Mouse (Mus musculus): Measurements from ENCODE around the gene Tspan18. TPM values are rescaled to one million over a fixed set of nuclear protein-coding genes. Genes with fewer than 3 reads are reported as not detected.

Tspan18 gene
- polyA plus RNA-seq, 1 experiment from 2014 or later, result 30.3 TPM

GRCm38 (mm10) chr2:93332277-93332676 is 2.0 kb downstream of the Tspan18 start:
- Histone ChIP-seq H3K4me1 (ENCODE audit: control insufficient read depth, insufficient read depth, low read length) (0 out of 2 replicates have a peak, but pooled peaks cover 6% of the 10 kb centered on the region), H3K9me3 (ENCODE audit: control insufficient read depth, low read depth, low read length) (no peaks in the 10 kb centered on the region), H3K4me2 (replicated peaks; ENCODE audit: low read depth, low read length) (peak overlapping the region; percentile 96; the same call in 1 of the 2 replicates), H3K27ac (ENCODE audit: low read length) (no peak overlapping the region), H3K27me3 (ENCODE audit: control insufficient read depth, insufficient read depth, low read length) (no peaks in the 10 kb centered on the region), H3K9ac (replicated peaks; ENCODE audit: low read depth, low read length) (no peak overlapping the region), H3K36me3 (ENCODE audit: control insufficient read depth, insufficient read depth, low read length) (no peaks in the 10 kb centered on the region), H3K4me3 (ENCODE audit: low read depth, low read length) (peak overlapping the region; percentile 69; the same call in 1 of the 2 replicates)
- 59% methylated on average over 4 of the region's 4 CpGs for WGBS
- no peak for ATAC-seq (ENCODE audit: insufficient number of reproducible peaks, insufficient read depth, low FRiP score, low read depth)

GRCm38 (mm10) chr2:93331121-93331520 is 3.2 kb downstream of the Tspan18 start:
- no peak overlapping the region for H3K27ac ChIP-seq (ENCODE audit: low read length)
- 86% methylated on average over 6 of the region's 6 CpGs for WGBS
- H3K4me1 ChIP-seq (ENCODE audit: control insufficient read depth, insufficient read depth, low read length), result 0 out of 2 replicates have a peak, but pooled peaks cover 3% of the 10 kb centered on the region
- no peaks in the 10 kb centered on the region for H3K36me3 ChIP-seq (ENCODE audit: control insufficient read depth, insufficient read depth, low read length)
- H3K27me3 ChIP-seq (ENCODE audit: control insufficient read depth, insufficient read depth, low read length), result no peaks in the 10 kb centered on the region
- ATAC-seq (ENCODE audit: insufficient number of reproducible peaks, insufficient read depth, low FRiP score, low read depth), result no peak
- no peak overlapping the region for H3K4me3 ChIP-seq (ENCODE audit: low read depth, low read length)
- H3K9me3 ChIP-seq (ENCODE audit: control insufficient read depth, low read depth, low read length), result no peaks in the 10 kb centered on the region
- no peak overlapping the region for H3K9ac ChIP-seq (replicated peaks; ENCODE audit: low read depth, low read length)
- no peak overlapping the region for H3K4me2 ChIP-seq (replicated peaks; ENCODE audit: low read depth, low read length)

GRCm38 (mm10) chr2:93329120-93329519 is 5.2 kb downstream of the Tspan18 start:
- Histone ChIP-seq H3K27ac (ENCODE audit: low read length) (no peak overlapping the region), H3K4me2 (replicated peaks; ENCODE audit: low read depth, low read length) (no peak overlapping the region), H3K9me3 (ENCODE audit: control insufficient read depth, low read depth, low read length) (no peaks in the 10 kb centered on the region), H3K4me1 (ENCODE audit: control insufficient read depth, insufficient read depth, low read length) (peaks cover 13% of the 10 kb centered on the region; the same call in 1 of the 2 replicates), H3K27me3 (ENCODE audit: control insufficient read depth, insufficient read depth, low read length) (no peaks in the 10 kb centered on the region), H3K9ac (replicated peaks; ENCODE audit: low read depth, low read length) (no peak overlapping the region), H3K36me3 (ENCODE audit: control insufficient read depth, insufficient read depth, low read length) (no peaks in the 10 kb centered on the region), H3K4me3 (ENCODE audit: low read depth, low read length) (no peak overlapping the region)
- 77% methylated on average over 4 of the region's 4 CpGs for WGBS
- ATAC-seq (ENCODE audit: insufficient number of reproducible peaks, insufficient read depth, low FRiP score, low read depth), result no peak

GRCm38 (mm10) chr2:93327915-93328555 is 6.3 kb downstream of the Tspan18 start:
- Histone ChIP-seq H3K36me3 (ENCODE audit: control insufficient read depth, insufficient read depth, low read length) (no peaks in the 10 kb centered on the region), H3K27ac (ENCODE audit: low read length) (no peak overlapping the region), H3K9me3 (ENCODE audit: control insufficient read depth, low read depth, low read length) (no peaks in the 10 kb centered on the region), H3K4me2 (replicated peaks; ENCODE audit: low read depth, low read length) (no peak overlapping the region), H3K27me3 (ENCODE audit: control insufficient read depth, insufficient read depth, low read length) (no peaks in the 10 kb centered on the region), H3K9ac (replicated peaks; ENCODE audit: low read depth, low read length) (no peak overlapping the region), H3K4me3 (ENCODE audit: low read depth, low read length) (no peak overlapping the region), H3K4me1 (ENCODE audit: control insufficient read depth, insufficient read depth, low read length) (peaks cover 13% of the 10 kb centered on the region; the same call in 1 of the 2 replicates)
- 75% methylated on average over 7 of the region's 7 CpGs for WGBS
- no peak for ATAC-seq (ENCODE audit: insufficient number of reproducible peaks, insufficient read depth, low FRiP score, low read depth)

- Histone ChIP-seq H3K4me2 (replicated peaks; ENCODE audit: low read depth, low read length) (no peak overlapping the region), H3K4me1 (ENCODE audit: control insufficient read depth, insufficient read depth, low read length) (peaks cover 18% of the 10 kb centered on the region; the same call in 1 of the 2 replicates), H3K36me3 (ENCODE audit: control insufficient read depth, insufficient read depth, low read length) (no peaks in the 10 kb centered on the region), H3K27ac (ENCODE audit: low read length) (no peak overlapping the region), H3K27me3 (ENCODE audit: control insufficient read depth, insufficient read depth, low read length) (no peaks in the 10 kb centered on the region), H3K9me3 (ENCODE audit: control insufficient read depth, low read depth, low read length) (no peaks in the 10 kb centered on the region), H3K4me3 (ENCODE audit: low read depth, low read length) (no peak overlapping the region), H3K9ac (replicated peaks; ENCODE audit: low read depth, low read length) (no peak overlapping the region)
- 34% methylated on average over 7 of the region's 7 CpGs for WGBS
- ATAC-seq (ENCODE audit: insufficient number of reproducible peaks, insufficient read depth, low FRiP score, low read depth), result no peak; the same call in 1 of the 2 replicates
Observed at GRCm38 (mm10) chr2:93324681-93325080, 9.6 kb downstream of the Tspan18 start.

GRCm38 (mm10) chr2:93321946-93322345 is 12.4 kb downstream of the Tspan18 start:
- H3K27ac ChIP-seq (ENCODE audit: low read length), result no peak overlapping the region
- H3K4me2 ChIP-seq (replicated peaks; ENCODE audit: low read depth, low read length), result no peak overlapping the region
- no peak overlapping the region for H3K9ac ChIP-seq (replicated peaks; ENCODE audit: low read depth, low read length)
- no peak for ATAC-seq (ENCODE audit: insufficient number of reproducible peaks, insufficient read depth, low FRiP score, low read depth)
- no peak overlapping the region for H3K4me3 ChIP-seq (ENCODE audit: low read depth, low read length)
- no peaks in the 10 kb centered on the region for H3K9me3 ChIP-seq (ENCODE audit: control insufficient read depth, low read depth, low read length)
- 59% methylated on average over 8 of the region's 8 CpGs for WGBS
- H3K36me3 ChIP-seq (ENCODE audit: control insufficient read depth, insufficient read depth, low read length), result no peaks in the 10 kb centered on the region
- H3K27me3 ChIP-seq (ENCODE audit: control insufficient read depth, insufficient read depth, low read length), result no peaks in the 10 kb centered on the region
- H3K4me1 ChIP-seq (ENCODE audit: control insufficient read depth, insufficient read depth, low read length), result peaks cover 18% of the 10 kb centered on the region; the same call in 1 of the 2 replicates

GRCm38 (mm10) chr2:93320267-93320666 is 14.0 kb downstream of the Tspan18 start:
- no peaks in the 10 kb centered on the region for H3K36me3 ChIP-seq (ENCODE audit: control insufficient read depth, insufficient read depth, low read length)
- no peak overlapping the region for H3K4me2 ChIP-seq (replicated peaks; ENCODE audit: low read depth, low read length)
- H3K4me3 ChIP-seq (ENCODE audit: low read depth, low read length), result no peak overlapping the region
- H3K4me1 ChIP-seq (ENCODE audit: control insufficient read depth, insufficient read depth, low read length), result peaks cover 16% of the 10 kb centered on the region; the same call in 1 of the 2 replicates
- no peak overlapping the region for H3K9ac ChIP-seq (replicated peaks; ENCODE audit: low read depth, low read length)
- 77% methylated on average over 5 of the region's 5 CpGs for WGBS
- H3K27me3 ChIP-seq (ENCODE audit: control insufficient read depth, insufficient read depth, low read length), result no peaks in the 10 kb centered on the region
- H3K27ac ChIP-seq (ENCODE audit: low read length), result no peak overlapping the region
- no peaks in the 10 kb centered on the region for H3K9me3 ChIP-seq (ENCODE audit: control insufficient read depth, low read depth, low read length)
- ATAC-seq (ENCODE audit: insufficient number of reproducible peaks, insufficient read depth, low FRiP score, low read depth), result no peak

- Histone ChIP-seq H3K4me3 (ENCODE audit: low read depth, low read length) (no peak overlapping the region), H3K4me2 (replicated peaks; ENCODE audit: low read depth, low read length) (no peak overlapping the region), H3K9ac (replicated peaks; ENCODE audit: low read depth, low read length) (no peak overlapping the region), H3K27ac (ENCODE audit: low read length) (no peak overlapping the region), H3K36me3 (ENCODE audit: control insufficient read depth, insufficient read depth, low read length) (no peaks in the 10 kb centered on the region), H3K27me3 (ENCODE audit: control insufficient read depth, insufficient read depth, low read length) (no peaks in the 10 kb centered on the region), H3K9me3 (ENCODE audit: control insufficient read depth, low read depth, low read length) (no peaks in the 10 kb centered on the region), H3K4me1 (ENCODE audit: control insufficient read depth, insufficient read depth, low read length) (peaks cover 9% of the 10 kb centered on the region; the same call in 1 of the 2 replicates)
- ATAC-seq (ENCODE audit: insufficient number of reproducible peaks, insufficient read depth, low FRiP score, low read depth), result no peak
- WGBS, result 52% methylated on average over 7 of the region's 7 CpGs
Observed at GRCm38 (mm10) chr2:93319598-93319997, 14.7 kb downstream of the Tspan18 start.

All from stomach, embryonic 14.5 days (tissue).